In genomic region chr11:79678363-79679153, GRCm38 (mm10) we compare ENCODE assay signal across 23 mouse cellular contexts.
DNase-seq lines count a peak whose midpoint lies in the region; ATAC-seq lines count a peak whose summit lies in the region.
"Had no signal": no experiment of that assay in that cellular context is flagged by ENCODE, and none has a peak within 500 bp of the region (broad histone marks: within the 10 kb centered on the region; RNA-seq: fewer than 3 reads in every experiment).

No protein-coding gene starts in this region.

- WGBS in limb, embryonic 13.5 days = 86% methylated on average over 20 of the region's 20 CpGs
- whole genome bisulfite sequencing in limb, embryonic 10.5 days = 88% methylated on average over 20 of the region's 20 CpGs

- H3K27me3 ChIP-seq in limb, embryonic 13.5 days = no peaks in the 10 kb centered on the region
- no peaks in the 10 kb centered on the region for H3K27me3 ChIP-seq in limb, embryonic 10.5 days (ENCODE audit: low read depth, poor library complexity, severe bottlenecking)
- H3K27me3 ChIP-seq: forebrain, embryonic 12.5 days; hindbrain, embryonic 15.5 days had no signal

- no peak overlapping the region for H3K4me2 ChIP-seq in limb, embryonic 13.5 days (replicated peaks)
- H3K4me2 ChIP-seq: forebrain, embryonic 12.5 days; heart, embryonic 13.5 days; hindbrain, embryonic 15.5 days had no signal

- peaks cover 4% of the 10 kb centered on the region for H3K36me3 ChIP-seq in limb, embryonic 13.5 days
- peaks cover 5% of the 10 kb centered on the region; the same call in 1 of the 2 replicates for H3K36me3 ChIP-seq in limb, embryonic 10.5 days
- H3K36me3 ChIP-seq: G1E; heart, embryonic 13.5 days; hindbrain, embryonic 15.5 days had no signal

- peak; percentile 28 for ATAC-seq in frontal cortex, adult (ENCODE audit: low TSS enrichment)
- no peak for ATAC-seq in limb, embryonic 13.5 days (ENCODE audit: low FRiP score, low read depth)
- no peak for ATAC-seq in erythroblast, adult 5-6 weeks (replicated peaks; ENCODE audit: low FRiP score, poor library complexity, severe bottlenecking)
- ATAC-seq: forebrain, embryonic 16.5 days had no signal

- H3K4me3 ChIP-seq in limb, embryonic 13.5 days = no peak overlapping the region
- H3K4me3 ChIP-seq in limb, embryonic 10.5 days = no peak overlapping the region
- H3K4me3 ChIP-seq: embryonic facial prominence, embryonic 10.5 days; erythroblast, embryonic 14.5 days; forebrain, embryonic 12.5 days; gastrocnemius, adult 2 months; heart, embryonic 13.5 days; hindbrain, embryonic 15.5 days had no signal

- no peaks in the 10 kb centered on the region for H3K9me3 ChIP-seq in limb, embryonic 13.5 days
- H3K9me3 ChIP-seq in limb, embryonic 10.5 days (replicated peaks) = no peaks in the 10 kb centered on the region
- H3K9me3 ChIP-seq: embryonic facial prominence, embryonic 10.5 days; forebrain, embryonic 12.5 days; G1E; heart, embryonic 13.5 days; hindbrain, embryonic 15.5 days had no signal

- H3K9ac ChIP-seq in limb, embryonic 13.5 days = 0 out of 2 replicates have a peak overlapping the region, but pooled peaks have one; percentile 14
- H3K9ac ChIP-seq: forebrain, embryonic 12.5 days; heart, embryonic 13.5 days; hindbrain, embryonic 15.5 days had no signal

- DNase-seq in frontal cortex, postnatal 36 days (ENCODE audit: low spot score in 2 of 2) = no peak
- no peak for DNase-seq in limb, embryonic 10.5 days (ENCODE audit: low spot score)
- DNase-seq in CD4-positive helper T cell, adult 2 months (ENCODE audit: low read depth, low spot score) = peak; percentile 48
- DNase-seq in induced T-regulatory cell, adult 2 months (ENCODE audit: low read depth) = peak; percentile 27
- no peak for DNase-seq in cerebellum, adult 18-20 months
- DNase-seq: adrenal gland, adult 8-10 months; cerebellum, adult 11-12 months; cerebellum, adult 9-11 months; cerebellum, postnatal 36 days; gastrocnemius, adult 2 months; gastrocnemius, postnatal 25 days; heart, adult 11 months; heart, postnatal 36 days had no signal

- no peak overlapping the region for H3K27ac ChIP-seq in limb, embryonic 13.5 days
- no peak overlapping the region for H3K27ac ChIP-seq in limb, embryonic 10.5 days
- H3K27ac ChIP-seq: embryonic facial prominence, embryonic 10.5 days; forebrain, embryonic 12.5 days; gastrocnemius, adult 2 months; heart, embryonic 13.5 days; hindbrain, embryonic 15.5 days had no signal

- H3K4me1 ChIP-seq in limb, embryonic 13.5 days = peaks cover 43% of the 10 kb centered on the region
- H3K4me1 ChIP-seq in limb, embryonic 10.5 days = peaks cover 4% of the 10 kb centered on the region

Comparison
In these comparisons a context has a peak if more than half of its experiments do, and no peak if none do; other contexts are left out.
1. DNase-seq: peak in CD4-positive helper T cell, adult 2 months (single experiment) and induced T-regulatory cell, adult 2 months (single experiment); none in frontal cortex, postnatal 36 days (0 of 2), limb, embryonic 10.5 days (single experiment) and cerebellum, adult 18-20 months (0 of 2).